Mouse (Mus musculus): Measurements from ENCODE around the gene Plekhg4.

GRCm38 (mm10) chr8:105347428-105348221 lies 25.4 kb upstream of the Plekhg4 start, which contains the start of gene Fhod1:
- TF ChIP-seq CTCF (IDR thresholded peaks at IDR 0.05; ENCODE audit: control insufficient read depth, insufficient read depth, insufficient read length), result no peak
- TF ChIP-seq USF1 (IDR thresholded peaks at IDR 0.05; ENCODE audit: low read depth), result no peak
- TF ChIP-seq MYOG (IDR thresholded peaks at IDR 0.05; ENCODE audit: control insufficient read depth, extremely low read depth, insufficient read length), result no peak
